In genomic region chr16:31080573-31081051, GRCm38 (mm10) we compare ENCODE assay signal across 8 mouse cellular contexts. TPM values are rescaled to one million over a fixed set of nuclear protein-coding genes. Genes with fewer than 3 reads are reported as not detected.
A peak's percentile ranks its signal among the peaks of the same experiment; 100 is the strongest.
DNase-seq lines count a peak whose midpoint lies in the region; ATAC-seq lines count a peak whose summit lies in the region.

No protein-coding gene starts in this region.

- H3K27me3 ChIP-seq in limb, embryonic 15.5 days: no peaks in the 10 kb centered on the region
- no peaks in the 10 kb centered on the region for H3K27me3 ChIP-seq in midbrain, embryonic 15.5 days (replicated peaks)

- H3K9ac ChIP-seq in limb, embryonic 15.5 days: peak overlapping the region; percentile 66
- peak overlapping the region; percentile 81 for H3K9ac ChIP-seq in midbrain, embryonic 15.5 days

- ATAC-seq in limb, embryonic 15.5 days (ENCODE audit: insufficient number of reproducible peaks, low FRiP score, low TSS enrichment, low read depth): peak; percentile 74
- peak; percentile 85 for ATAC-seq in midbrain, embryonic 15.5 days (replicated peaks)

- peak overlapping the region; percentile 95 for H3K27ac ChIP-seq in limb, embryonic 15.5 days
- H3K27ac ChIP-seq in midbrain, embryonic 15.5 days: peak overlapping the region; percentile 96

- peaks cover 9% of the 10 kb centered on the region; the same call in 1 of the 2 replicates for H3K4me1 ChIP-seq in limb, embryonic 15.5 days
- H3K4me1 ChIP-seq in midbrain, embryonic 15.5 days: peaks cover 19% of the 10 kb centered on the region

- under 1% methylated on average over 36 of the region's 36 CpGs for WGBS in limb, embryonic 15.5 days
- WGBS in midbrain, embryonic 15.5 days: under 1% methylated on average over 36 of the region's 36 CpGs

- peaks cover 3% of the 10 kb centered on the region; the same call in 1 of the 2 replicates for H3K36me3 ChIP-seq in limb, embryonic 15.5 days
- H3K36me3 ChIP-seq in midbrain, embryonic 15.5 days (replicated peaks): no peaks in the 10 kb centered on the region

- no peaks in the 10 kb centered on the region for H3K9me3 ChIP-seq in limb, embryonic 15.5 days
- no peaks in the 10 kb centered on the region for H3K9me3 ChIP-seq in midbrain, embryonic 15.5 days

- H3K4me2 ChIP-seq in limb, embryonic 15.5 days: peak overlapping the region; percentile 98
- peak overlapping the region; percentile 87 for H3K4me2 ChIP-seq in midbrain, embryonic 15.5 days

- peak overlapping the region; percentile 84 for H3K4me3 ChIP-seq in limb, embryonic 15.5 days
- H3K4me3 ChIP-seq in midbrain, embryonic 15.5 days: peak overlapping the region; percentile 97

- peak; percentile 22 for DNase-seq in thymus, postnatal 10 days (ENCODE audit: low spot score in 2 of 2)
- DNase-seq in thymus, postnatal 4 days: no peak
- DNase-seq in embryo, embryonic 11 days: peak; percentile 85
- peak; percentile 77 to 84 for DNase-seq in heart, adult 18-20 months
- DNase-seq in kidney, adult 18-20 months: peak; percentile 78
- peak; percentile 48 to 75 for DNase-seq in spleen, postnatal 4 days (ENCODE audit: low spot score in 2 of 2)

RNA-seq across cellular contexts. Expression of gene Xxylt1, which starts 0.6 kb away (rescaled TPM):
- total RNA-seq in heart, adult 18-20 months (2021): 10 to 100 TPM; 10.2 to 10.9 TPM
- 12.1 and 17.3 TPM in 2 replicates for polyA plus RNA-seq in limb, embryonic 15.5 days (2015; fragmentation: Nextera tagmentation; extraction: Ambion mirVana)
- polyA plus RNA-seq in midbrain, embryonic 15.5 days (2015; fragmentation: Nextera tagmentation; extraction: Ambion mirVana): 11.9 and 12.5 TPM in 2 replicates
